Mouse (Mus musculus) midbrain, embryonic 15.5 days (tissue): ENCODE measurements around the gene Tpk1. TPM values are rescaled to one million over a fixed set of nuclear protein-coding genes. Genes with fewer than 3 reads are reported as not detected.

Experiments used
- ATAC-seq: fragments of 200-750 bp; cut with Nextera tagmentation; replicated peaks from 2 replicates; pipeline ENCODE4 v1.8.0; 2017; ENCODE audit warnings: moderate TSS enrichment
- H3K27ac ChIP-seq: fragments of 300-500 bp; sonication (generic); 2 replicates; pipeline ENCODE4 v1.5.1; 2015; ENCODE audit warnings: mild to moderate bottlenecking, inconsistent platforms
- H3K27me3 ChIP-seq: fragments of 300-500 bp; sonication (generic); replicated peaks from 2 replicates; pipeline ENCODE4 v1.6.1; 2015; ENCODE audit warnings: inconsistent platforms
- H3K36me3 ChIP-seq: fragments of 300-500 bp; sonication (generic); replicated peaks from 2 replicates; pipeline ENCODE4 v1.6.1; 2015; ENCODE audit warnings: inconsistent platforms
- H3K4me1 ChIP-seq: fragments of 300-500 bp; sonication (generic); 2 replicates; pipeline ENCODE4 v1.6.1; 2015; ENCODE audit warnings: inconsistent platforms
- H3K4me2 ChIP-seq: fragments of 300-500 bp; sonication (generic); 2 replicates; pipeline ENCODE4 v1.6.1; 2015; ENCODE audit warnings: inconsistent platforms, mild to moderate bottlenecking, moderate library complexity
- H3K4me3 ChIP-seq: fragments of 300-500 bp; sonication (generic); 2 replicates; pipeline ENCODE4 v1.5.1; 2015; ENCODE audit warnings: mild to moderate bottlenecking, inconsistent platforms
- H3K9ac ChIP-seq: fragments of 300-500 bp; sonication (generic); 2 replicates; pipeline ENCODE4 v1.6.1; 2015; ENCODE audit warnings: mild to moderate bottlenecking, inconsistent platforms
- H3K9me3 ChIP-seq: fragments of 300-500 bp; sonication (generic); 2 replicates; pipeline ENCODE4 v1.6.1; 2016; ENCODE audit warnings: inconsistent platforms
- WGBS: fragments of 180-500 bp; shearing (Covaris S2); methylation state at CpG from one replicate; pipeline ENCODE4 v1.1.7; 2015; ENCODE audit warnings: mixed read lengths; 5-methylcytosine and 5-hydroxymethylcytosine counted together
- polyA plus RNA-seq: library from polyadenylated mRNA; unstranded; fragments of >200 nt; fragmentation: Nextera tagmentation; extraction: Ambion mirVana; gene quantifications from 2 replicates; pipeline ENCODE4 v1.2.1, GENCODE M21; 2015

Tpk1 gene
- polyA plus RNA-seq, 1 experiment from 2014 or later, result 5.7 TPM

GRCm38 (mm10) chr6:43312546-43312945 lies 353.5 kb downstream of the Tpk1 start:
- H3K9me3 ChIP-seq, result no peaks in the 10 kb centered on the region
- H3K4me1 ChIP-seq, result peaks cover 9% of the 10 kb centered on the region; the same call in 1 of the 2 replicates
- no peak overlapping the region for H3K4me2 ChIP-seq
- ATAC-seq, result no peak
- H3K27ac ChIP-seq, result peak overlapping the region; percentile 66
- no peaks in the 10 kb centered on the region for H3K36me3 ChIP-seq
- H3K9ac ChIP-seq, result no peak overlapping the region
- H3K4me3 ChIP-seq, result no peak overlapping the region
- no peaks in the 10 kb centered on the region for H3K27me3 ChIP-seq

GRCm38 (mm10) chr6:43310071-43310470 lies 356.0 kb downstream of the Tpk1 start:
- ATAC-seq, result no peak
- Histone ChIP-seq H3K4me1 (peaks cover 9% of the 10 kb centered on the region; the same call in 1 of the 2 replicates), H3K27me3 (no peaks in the 10 kb centered on the region), H3K36me3 (no peaks in the 10 kb centered on the region), H3K9ac (no peak overlapping the region), H3K27ac (no peak overlapping the region), H3K4me2 (no peak overlapping the region), H3K4me3 (no peak overlapping the region), H3K9me3 (no peaks in the 10 kb centered on the region)
- 88% methylated on average over 6 of the region's 6 CpGs for WGBS

GRCm38 (mm10) chr6:43309454-43309853 lies 356.6 kb downstream of the Tpk1 start, which contains the start of gene Nobox:
Nobox (minus strand) TSS chr6:43309554.
- H3K9me3 ChIP-seq, result no peaks in the 10 kb centered on the region
- H3K9ac ChIP-seq, result no peak within 1 kb of the TSS
- peaks cover 9% of the 10 kb centered on the region; the same call in 1 of the 2 replicates for H3K4me1 ChIP-seq
- no peaks in the 10 kb centered on the region for H3K36me3 ChIP-seq
- H3K27ac ChIP-seq, result no peak within 1 kb of the TSS
- no peaks in the 10 kb centered on the region for H3K27me3 ChIP-seq
- WGBS, result 68% methylated on average over 16 of the region's 16 CpGs
- no peak for ATAC-seq
- no peak within 1 kb of the TSS for H3K4me2 ChIP-seq
- H3K4me3 ChIP-seq, result no peak within 1 kb of the TSS

- Histone ChIP-seq H3K36me3 (no peaks in the 10 kb centered on the region), H3K4me2 (no peak overlapping the region), H3K27me3 (no peaks in the 10 kb centered on the region), H3K9ac (no peak overlapping the region), H3K27ac (no peak overlapping the region), H3K9me3 (no peaks in the 10 kb centered on the region), H3K4me3 (no peak overlapping the region), H3K4me1 (peaks cover 22% of the 10 kb centered on the region)
- 14% methylated on average over 2 of the region's 2 CpGs for WGBS
- ATAC-seq, result peak; percentile 89
Observed at GRCm38 (mm10) chr6:43297508-43297850, 368.6 kb downstream of the Tpk1 start.

GRCm38 (mm10) chr6:43296798-43297507 lies 369.1 kb downstream of the Tpk1 start:
- H3K9me3 ChIP-seq, result no peaks in the 10 kb centered on the region
- no peak overlapping the region for H3K9ac ChIP-seq
- no peaks in the 10 kb centered on the region for H3K36me3 ChIP-seq
- no peak overlapping the region for H3K4me3 ChIP-seq
- 0 out of 2 replicates have a peak overlapping the region, but pooled peaks have one; percentile 7 for H3K27ac ChIP-seq
- no peaks in the 10 kb centered on the region for H3K27me3 ChIP-seq
- H3K4me2 ChIP-seq, result 0 out of 2 replicates have a peak overlapping the region, but pooled peaks have one; percentile 13
- ATAC-seq, result peak; percentile 85
- H3K4me1 ChIP-seq, result peaks cover 22% of the 10 kb centered on the region
- WGBS, result 39% methylated on average over 7 of the region's 7 CpGs

GRCm38 (mm10) chr6:43295908-43296307 lies 370.2 kb downstream of the Tpk1 start:
- 43% methylated on average over 5 of the region's 5 CpGs for WGBS
- H3K9me3 ChIP-seq, result no peaks in the 10 kb centered on the region
- H3K36me3 ChIP-seq, result no peaks in the 10 kb centered on the region
- no peak overlapping the region for H3K9ac ChIP-seq
- H3K27ac ChIP-seq, result no peak overlapping the region
- peaks cover 22% of the 10 kb centered on the region for H3K4me1 ChIP-seq
- no peak overlapping the region for H3K4me3 ChIP-seq
- no peaks in the 10 kb centered on the region for H3K27me3 ChIP-seq
- no peak for ATAC-seq
- H3K4me2 ChIP-seq, result no peak overlapping the region
